Mouse (Mus musculus): Measurements from ENCODE around the gene Aen.

Gene Aen

GRCm38 (mm10) chr7:78895021-78895652 lies 517 bp upstream of the Aen start:
- no peak for DNase-seq

GRCm38 (mm10) chr7:78897567-78897966 lies 1.9 kb downstream of the Aen start:
- no peak for DNase-seq

GRCm38 (mm10) chr7:78903174-78903870 lies 7.7 kb downstream of the Aen start:
- DNase-seq = no peak

- no peak for DNase-seq
These were observed 8.5 kb downstream of the Aen start for GRCm38 (mm10) chr7:78904175-78904574.

- no peak for DNase-seq
These were observed 13.4 kb downstream of the Aen start for GRCm38 (mm10) chr7:78909026-78909425.

DNA sequence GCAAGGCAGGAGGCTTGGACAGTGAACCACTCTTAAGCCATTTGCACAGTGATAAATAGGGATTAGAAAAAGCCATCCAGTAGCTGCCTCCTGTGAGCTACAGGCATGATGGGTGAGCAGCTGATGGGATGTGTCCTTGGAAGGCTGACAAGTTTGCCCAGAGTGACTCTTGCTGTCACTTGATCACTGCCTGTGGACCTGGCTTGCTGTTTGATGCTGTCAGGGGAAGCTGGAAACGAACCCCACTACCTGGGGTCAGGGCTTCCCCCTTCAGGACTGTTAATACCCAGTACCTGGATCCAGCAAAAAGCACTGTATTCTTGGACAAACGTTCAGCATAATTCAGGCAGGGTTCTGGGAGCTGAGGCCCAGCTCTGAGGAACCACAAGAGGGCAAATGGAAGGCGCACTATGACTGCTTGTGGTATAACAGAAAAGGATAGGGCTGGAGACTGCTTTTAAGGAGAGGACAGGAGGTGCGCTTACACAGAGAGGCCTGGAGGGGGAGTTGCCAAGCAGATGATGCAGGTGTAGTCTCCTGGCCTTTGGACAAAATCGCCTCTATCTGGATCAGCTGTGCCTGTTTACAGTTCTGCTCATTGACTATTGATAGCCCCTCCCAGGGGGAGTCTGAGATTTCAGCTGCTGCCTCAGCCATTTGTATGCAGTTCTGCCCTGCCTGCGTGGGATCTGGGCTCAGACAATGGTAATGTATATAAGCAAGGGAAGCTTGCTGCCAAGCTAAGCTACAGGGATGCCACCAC lies 14.9 kb downstream of the Aen start:
- no peak for DNase-seq

GRCm38 (mm10) chr7:78911209-78911608 lies 15.6 kb downstream of the Aen start:
- DNase-seq = no peak

GRCm38 (mm10) chr7:78912253-78912973 lies 16.8 kb downstream of the Aen start:
- DNase-seq = peak in 1 of 2 experiments; percentile 31

DNA sequence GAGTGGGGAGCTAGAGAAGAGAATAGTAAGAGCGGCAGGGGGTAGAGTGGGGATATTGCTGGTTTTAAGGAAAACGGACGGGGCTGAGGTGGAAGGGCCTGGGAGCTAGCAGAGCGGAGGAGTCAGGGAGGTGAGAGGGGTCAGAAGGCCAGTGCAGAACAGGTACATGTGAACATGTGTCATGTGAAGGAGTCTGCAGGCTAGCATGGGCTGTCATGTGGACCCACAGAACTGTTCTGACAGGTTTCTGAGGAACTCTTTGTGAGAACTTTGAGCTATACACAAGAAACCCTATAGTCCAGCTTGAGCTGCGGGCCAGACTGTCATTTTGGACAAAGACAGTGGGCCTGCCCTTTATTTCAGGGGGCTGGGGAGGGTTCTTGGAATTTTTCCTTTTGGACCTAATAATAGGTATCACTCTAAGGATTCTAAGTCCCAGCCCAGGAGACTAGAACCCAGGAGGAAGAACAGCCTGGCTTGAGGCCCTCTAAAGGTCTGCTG lies 17.4 kb downstream of the Aen start, which contains the start of gene Isg20:
Isg20 (plus strand) TSS at position 451 of the 501 bp plus-strand sequence.
- DNase-seq = no peak

GRCm38 (mm10) chr7:78913649-78914544 lies 18.2 kb downstream of the Aen start:
- DNase-seq = peak in 1 of 2 experiments; percentile 39

DNA sequence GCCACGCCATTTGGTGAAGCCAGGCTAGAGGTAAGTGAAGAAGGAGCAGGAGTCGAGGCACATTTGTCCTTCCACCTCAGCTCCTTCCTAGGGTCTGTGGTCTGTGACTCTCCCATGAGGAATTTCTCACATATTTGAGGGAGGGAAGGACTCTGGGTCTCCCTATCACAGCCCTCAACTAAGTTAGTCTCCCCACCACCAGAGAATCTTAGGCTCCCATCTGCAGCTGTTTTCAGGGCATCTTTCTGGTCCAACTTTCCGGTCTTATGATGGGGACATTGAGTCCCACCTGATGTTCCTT lies 18.8 kb downstream of the Aen start:
- DNase-seq = no peak

DNA sequence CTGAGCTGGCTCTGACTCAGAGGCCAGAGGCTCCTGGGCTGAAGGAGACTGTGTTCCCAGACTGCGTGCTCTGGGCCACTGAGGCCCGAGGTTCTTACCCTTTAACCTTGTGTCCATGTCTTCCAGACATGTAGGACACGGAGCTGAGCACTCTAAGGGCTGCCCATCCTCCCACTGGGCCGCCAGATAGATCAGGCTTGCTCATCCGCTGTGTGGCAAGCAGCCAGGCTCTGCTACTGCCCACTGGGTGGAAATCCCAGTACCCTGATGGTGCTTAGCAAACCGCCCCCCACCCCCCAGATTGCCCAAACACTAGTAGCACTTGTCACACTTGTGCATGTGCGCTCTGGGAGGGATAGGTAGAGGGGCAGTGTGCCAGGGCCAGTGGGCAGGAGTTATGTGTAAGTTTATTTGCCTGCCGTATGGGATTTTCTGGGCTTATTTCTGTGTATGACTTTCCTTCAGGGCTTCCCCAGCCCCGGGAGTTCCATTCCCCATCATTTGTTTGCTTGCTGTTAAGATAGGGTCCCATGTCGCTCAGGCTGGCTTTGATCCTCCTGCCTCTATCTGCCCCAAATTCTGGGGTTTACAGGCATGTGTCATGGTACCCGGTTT lies 19.3 kb downstream of the Aen start:
- no peak for DNase-seq

DNA sequence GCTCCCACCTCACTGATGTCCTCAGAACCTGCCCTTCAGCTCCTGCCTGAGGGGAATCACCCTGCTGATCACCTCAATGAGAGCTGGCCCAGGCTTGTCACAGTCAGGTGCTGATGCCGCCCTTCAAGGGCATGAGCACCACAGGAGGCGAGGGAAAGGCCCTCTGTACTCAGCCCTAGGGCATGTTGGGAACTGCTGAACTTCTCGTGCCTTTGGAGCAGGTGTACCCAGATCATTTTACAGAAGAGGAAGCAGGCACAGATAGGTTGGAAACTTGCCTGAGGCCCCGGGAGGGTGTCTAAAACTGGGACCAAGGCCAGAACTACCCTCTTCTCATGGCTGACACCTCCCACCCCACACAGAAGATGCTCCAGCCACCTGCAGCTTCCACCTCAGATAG lies 23.0 kb downstream of the Aen start:
- peak in 1 of 2 experiments; percentile 38 for DNase-seq

DNA sequence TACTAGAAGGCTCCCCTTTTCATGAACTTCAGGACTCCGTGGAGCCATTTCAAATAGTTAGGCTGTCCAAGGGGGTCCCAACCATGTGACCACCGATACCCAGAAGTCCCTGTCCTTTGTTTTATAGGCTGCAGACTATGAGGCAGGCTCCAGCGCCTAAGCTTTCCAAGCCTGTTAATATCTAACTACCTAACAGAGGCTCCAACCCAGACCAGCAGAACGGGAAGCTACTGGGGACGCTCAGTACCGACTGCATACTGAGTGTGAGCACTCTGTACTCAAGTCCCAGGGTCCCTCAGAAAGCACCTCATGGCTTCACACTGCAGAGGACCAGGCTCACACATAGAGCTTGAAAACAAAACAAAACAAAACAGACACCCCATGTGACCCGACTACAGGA lies 26.9 kb downstream of the Aen start:
- peak; percentile 45 to 58 for DNase-seq

GRCm38 (mm10) chr7:78924300-78924699 lies 28.6 kb downstream of the Aen start:
- peak; percentile 61 to 84 for DNase-seq

DNA sequence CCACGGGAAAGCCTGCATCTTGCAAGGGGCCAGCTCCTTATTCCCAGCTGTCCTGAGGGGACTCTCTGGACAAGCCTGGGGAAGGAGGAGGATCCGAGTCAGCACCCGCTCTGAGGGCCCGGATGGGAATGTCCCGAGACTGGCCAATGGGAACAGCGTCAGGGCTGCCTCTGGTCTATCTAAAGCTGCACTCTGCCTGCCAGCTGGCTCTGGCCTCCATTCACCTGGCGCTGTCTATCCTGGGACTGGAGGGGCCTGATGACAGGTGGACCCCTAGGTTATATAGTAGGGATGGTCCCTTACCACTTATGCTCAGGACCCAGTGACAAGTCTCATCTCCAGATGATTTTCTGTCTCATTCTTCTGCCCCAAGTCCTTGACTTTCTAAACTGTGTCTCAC lies 29.1 kb downstream of the Aen start:
- DNase-seq = no peak

DNA sequence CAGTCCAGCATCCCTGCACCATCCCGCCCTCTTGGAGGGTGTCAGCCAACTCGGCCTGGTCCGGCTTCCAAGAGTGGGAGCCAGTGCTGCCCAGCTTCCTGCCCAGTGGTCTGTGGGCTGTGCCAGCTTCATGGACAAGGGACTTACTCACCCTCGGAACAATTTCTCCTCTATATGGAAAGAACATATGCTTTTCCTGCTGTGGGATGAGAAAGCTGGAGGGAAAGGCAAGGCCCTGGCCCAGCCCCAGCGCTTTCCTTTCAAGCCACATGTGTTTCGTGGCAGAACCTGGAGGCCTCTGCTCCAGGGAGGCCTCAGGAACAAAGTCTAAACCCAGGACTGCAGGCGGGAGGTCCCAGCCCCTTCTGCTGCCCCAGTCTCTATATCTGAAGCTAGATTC lies 30.0 kb downstream of the Aen start:
- no peak for DNase-seq

DNA sequence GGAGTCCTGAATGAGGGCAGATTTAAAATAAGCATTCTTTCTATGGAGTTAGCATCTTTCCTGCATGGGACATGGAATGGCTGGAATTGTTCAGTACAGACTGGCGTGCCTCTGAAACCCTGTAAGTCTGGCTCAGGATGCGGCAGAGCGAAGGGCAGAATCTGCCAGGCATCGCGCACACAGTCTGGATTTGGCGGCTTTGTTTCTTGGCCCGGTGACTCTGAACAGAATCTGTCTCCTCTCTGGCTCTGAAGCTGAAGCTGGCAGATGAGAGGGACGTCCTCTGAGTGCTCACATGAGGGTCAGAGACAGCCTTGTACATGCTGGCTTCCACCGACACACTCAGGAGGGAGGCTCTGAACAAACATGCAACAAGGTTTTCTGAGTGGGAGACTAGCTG lies 30.5 kb downstream of the Aen start:
- no peak for DNase-seq

- no peak for DNase-seq
These were observed 31.6 kb downstream of the Aen start for GRCm38 (mm10) chr7:78927266-78927665.

- DNase-seq = no peak
These were observed 43.4 kb downstream of the Aen start for GRCm38 (mm10) chr7:78938957-78939602.

DNA sequence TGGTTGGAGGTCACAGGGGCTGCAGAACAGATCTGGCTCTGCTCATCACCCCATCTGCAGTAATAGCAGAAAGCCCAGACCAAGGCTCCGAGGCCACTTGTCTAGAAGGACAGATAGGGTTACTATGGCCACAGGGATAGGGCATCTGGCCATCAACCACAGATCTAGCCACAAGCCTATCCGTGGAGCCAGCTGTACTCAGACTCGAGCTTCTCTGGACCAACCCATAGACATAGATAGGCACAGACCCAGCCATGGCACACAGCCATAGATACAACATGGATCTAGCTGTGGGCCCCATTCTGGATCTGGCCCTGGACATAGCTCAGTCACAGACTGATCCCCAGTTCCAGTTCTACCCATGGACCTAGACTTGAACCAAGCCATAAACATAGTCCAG lies 45.3 kb downstream of the Aen start:
- DNase-seq = no peak

Data from kidney, postnatal 36 days (tissue).